Mouse (Mus musculus) retina, postnatal 1 day (tissue): ENCODE data around the gene Txnrd3.
A peak's percentile ranks its signal among the peaks of the same experiment; 100 is the strongest.

Experiments
- DNase-seq: peaks from one replicate; pipeline ENCODE4 v3.0.0-alpha.2; 2012

Gene Txnrd3

GRCm38 (mm10) chr6:89658342-89658741 lies 14.6 kb downstream of the Txnrd3 start:
- no peak for DNase-seq

GRCm38 (mm10) chr6:89658931-89659330 lies 15.1 kb downstream of the Txnrd3 start:
- DNase-seq, result no peak

GRCm38 (mm10) chr6:89659692-89660423 lies 16.1 kb downstream of the Txnrd3 start:
- peak; percentile 58 for DNase-seq

GRCm38 (mm10) chr6:89660490-89660889 lies 16.7 kb downstream of the Txnrd3 start:
- no peak for DNase-seq

- no peak for DNase-seq
Observed at GRCm38 (mm10) chr6:89662521-89662920, 18.7 kb downstream of the Txnrd3 start.

GRCm38 (mm10) chr6:89665155-89665554 lies 21.4 kb downstream of the Txnrd3 start:
- peak; percentile 45 for DNase-seq

- no peak for DNase-seq
Observed at GRCm38 (mm10) chr6:89665667-89666066, 21.9 kb downstream of the Txnrd3 start.

- DNase-seq, result no peak
Observed at GRCm38 (mm10) chr6:89666976-89667375, 23.2 kb downstream of the Txnrd3 start.

GRCm38 (mm10) chr6:89669556-89669955 lies 25.8 kb downstream of the Txnrd3 start:
- DNase-seq, result peak; percentile 52

GRCm38 (mm10) chr6:89671431-89671830 lies 27.6 kb downstream of the Txnrd3 start:
- no peak for DNase-seq

GRCm38 (mm10) chr6:89672641-89673040 lies 28.9 kb downstream of the Txnrd3 start:
- no peak for DNase-seq

GRCm38 (mm10) chr6:89673135-89673780 lies 29.5 kb downstream of the Txnrd3 start:
- DNase-seq, result no peak

- DNase-seq, result no peak
Observed at GRCm38 (mm10) chr6:89678522-89678921, 34.7 kb downstream of the Txnrd3 start.

- DNase-seq, result peak; percentile 79
Observed at GRCm38 (mm10) chr6:89679291-89679835, 35.6 kb downstream of the Txnrd3 start.

GRCm38 (mm10) chr6:89680155-89680554 lies 36.4 kb downstream of the Txnrd3 start:
- DNase-seq, result peak; percentile 77

- DNase-seq, result peak; percentile 38
Observed at GRCm38 (mm10) chr6:89684231-89684630, 40.4 kb downstream of the Txnrd3 start.

- peak; percentile 38 for DNase-seq
Observed at GRCm38 (mm10) chr6:89687100-89687499, 43.3 kb downstream of the Txnrd3 start.

GRCm38 (mm10) chr6:89706624-89707023 lies 62.8 kb downstream of the Txnrd3 start:
- no peak for DNase-seq

GRCm38 (mm10) chr6:89707240-89707639 lies 63.5 kb downstream of the Txnrd3 start, which contains the start of gene Vmn1r40:
Gene Vmn1r40 (plus strand): TSS chr6:89707540.
- DNase-seq, result no peak

GRCm38 (mm10) chr6:89718051-89718450 lies 74.3 kb downstream of the Txnrd3 start:
- DNase-seq, result no peak
